Mouse (Mus musculus) G1E (cell line): ENCODE data around the gene Pilrb2.

ENCODE experiments used
- CTCF ChIP-seq: IDR thresholded peaks from 2 replicates; pipeline ENCODE4 v1.5.1; 2012; ENCODE audit warnings: low read depth, low read length, inconsistent platforms, mixed read lengths
- GATA1 ChIP-seq: IDR thresholded peaks from 2 replicates; pipeline ENCODE4 v1.6.1; 2012; ENCODE audit warnings: borderline replicate concordance, low read length, inconsistent platforms, mixed read lengths
- POLR2AphosphoS5 ChIP-seq: IDR thresholded peaks from 2 replicates; pipeline ENCODE4 v1.6.1; 2012; ENCODE audit warnings: low read depth, low read length, inconsistent platforms; ENCODE audit not compliant: insufficient replicate concordance
- TAL1 ChIP-seq: conservative IDR thresholded peaks from 2 replicates; pipeline ENCODE4 v1.6.1; 2012; ENCODE audit warnings: low read depth, low read length, inconsistent platforms, mixed read lengths

- TF ChIP-seq CTCF: no peak
- no peak for TF ChIP-seq GATA1
- no peak for TF ChIP-seq TAL1
- no peak for TF ChIP-seq POLR2AphosphoS5
These were observed 45.2 kb downstream of the Pilrb2 start for GRCm38 (mm10) chr5:137826421-137826820.
